14 mouse cellular contexts compared by ENCODE assay signal in genomic region chr12:32653096-32653495, GRCm38 (mm10).
DNase-seq lines count a peak whose midpoint lies in the region; ATAC-seq and TF ChIP-seq lines count a peak whose summit lies in the region.
"Had no signal": no experiment of that assay in that cellular context is flagged by ENCODE, and none has a peak within 500 bp of the region (broad histone marks: within the 10 kb centered on the region; RNA-seq: fewer than 3 reads in every experiment).

No protein-coding gene starts in this region.

- no peaks in the 10 kb centered on the region for H3K4me1 ChIP-seq in heart, adult 2 months (ENCODE audit: control insufficient read depth, insufficient read depth, low read length)
- H3K4me1 ChIP-seq in midbrain, postnatal 0 days (ENCODE audit: insufficient read depth, low read length), result no peaks in the 10 kb centered on the region
- H3K4me1 ChIP-seq in midbrain, embryonic 14.5 days (ENCODE audit: control insufficient read depth, insufficient read depth, low read length), result no peaks in the 10 kb centered on the region
- H3K4me1 ChIP-seq in neural tube, embryonic 15.5 days, result no peaks in the 10 kb centered on the region
- H3K4me1 ChIP-seq in midbrain, embryonic 11.5 days (ENCODE audit: control insufficient read depth, insufficient read depth, low read length), result no peaks in the 10 kb centered on the region

- whole genome bisulfite sequencing in heart, adult 2 months, result 94% methylated on average over 1 of the region's 1 CpGs
- WGBS in midbrain, postnatal 0 days, result 100% methylated on average over 1 of the region's 1 CpGs
- 94% methylated on average over 1 of the region's 1 CpGs for WGBS in midbrain, embryonic 14.5 days
- 97% methylated on average over 1 of the region's 1 CpGs for WGBS in neural tube, embryonic 15.5 days
- 95% methylated on average over 1 of the region's 1 CpGs for WGBS in midbrain, embryonic 11.5 days

- H3K36me3 ChIP-seq in heart, adult 2 months (ENCODE audit: control insufficient read depth, insufficient read depth, low read length), result no peaks in the 10 kb centered on the region
- no peaks in the 10 kb centered on the region for H3K36me3 ChIP-seq in midbrain, postnatal 0 days (ENCODE audit: insufficient read depth, low read length)
- H3K36me3 ChIP-seq in midbrain, embryonic 14.5 days (ENCODE audit: control insufficient read depth, insufficient read depth, low read length), result no peaks in the 10 kb centered on the region
- no peaks in the 10 kb centered on the region for H3K36me3 ChIP-seq in neural tube, embryonic 15.5 days
- no peaks in the 10 kb centered on the region for H3K36me3 ChIP-seq in midbrain, embryonic 11.5 days (ENCODE audit: control insufficient read depth, insufficient read depth, low read length)
- H3K36me3 ChIP-seq: limb, embryonic 13.5 days had no signal

- H3K9ac ChIP-seq in heart, adult 2 months (ENCODE audit: low read depth, low read length), result no peak overlapping the region
- H3K9ac ChIP-seq in midbrain, postnatal 0 days (replicated peaks; ENCODE audit: low read length, poor library complexity, severe bottlenecking), result no peak overlapping the region
- H3K9ac ChIP-seq in midbrain, embryonic 14.5 days (replicated peaks; ENCODE audit: low read length), result no peak overlapping the region
- no peak overlapping the region for H3K9ac ChIP-seq in neural tube, embryonic 15.5 days (replicated peaks)
- no peak overlapping the region for H3K9ac ChIP-seq in midbrain, embryonic 11.5 days (ENCODE audit: low read length)
- H3K9ac ChIP-seq: limb, embryonic 13.5 days had no signal

- no peaks in the 10 kb centered on the region for H3K79me2 ChIP-seq in heart, adult 2 months (replicated peaks; ENCODE audit: control insufficient read depth, insufficient read depth, low read length)

- DNase-seq in heart, adult 2 months, result no peak
- DNase-seq in heart, adult 11 months, result no peak
- no peak for DNase-seq in midbrain, postnatal 0 days (ENCODE audit: low spot score)
- DNase-seq in midbrain, embryonic 14.5 days, result no peak
- peak; percentile 56 for DNase-seq in thymus, postnatal 4 days
- no peak for DNase-seq in midbrain, embryonic 11.5 days (ENCODE audit: low spot score, missing footprints)
- DNase-seq: adrenal gland, adult 8-10 months; cerebellum, adult 11 months; heart, postnatal 14 days; layer of hippocampus, adult 9-11 months had no signal

- no peak overlapping the region for H3K4me3 ChIP-seq in heart, adult 2 months
- no peak overlapping the region for H3K4me3 ChIP-seq in midbrain, postnatal 0 days (ENCODE audit: low read depth, low read length)
- H3K4me3 ChIP-seq in midbrain, embryonic 14.5 days (replicated peaks; ENCODE audit: low read depth, low read length), result no peak overlapping the region
- no peak overlapping the region for H3K4me3 ChIP-seq in neural tube, embryonic 15.5 days (replicated peaks)
- H3K4me3 ChIP-seq in midbrain, embryonic 11.5 days (ENCODE audit: low read depth, low read length), result no peak overlapping the region
- H3K4me3 ChIP-seq: limb, embryonic 13.5 days; megakaryocyte, embryonic 14.5 days had no signal

- H3K4me2 ChIP-seq in midbrain, postnatal 0 days (ENCODE audit: low read depth, low read length, poor library complexity, severe bottlenecking), result no peak overlapping the region
- H3K4me2 ChIP-seq in midbrain, embryonic 14.5 days (ENCODE audit: low read length), result no peak overlapping the region
- no peak overlapping the region for H3K4me2 ChIP-seq in neural tube, embryonic 15.5 days
- no peak overlapping the region for H3K4me2 ChIP-seq in midbrain, embryonic 11.5 days
- H3K4me2 ChIP-seq: limb, embryonic 13.5 days had no signal

- TF ChIP-seq POLR2A in heart, adult 2 months (IDR thresholded peaks at IDR 0.05; ENCODE audit: insufficient read depth, low read depth, low read length), result no peak

- TF ChIP-seq EP300 in heart, adult 2 months (IDR thresholded peaks at IDR 0.05; ENCODE audit: insufficient read depth, low read depth, low read length), result no peak

- peak; percentile 38 for TF ChIP-seq CTCF in heart, adult 2 months (IDR thresholded peaks at IDR 0.05)
- TF ChIP-seq CTCF in midbrain, postnatal 0 days (IDR thresholded peaks at IDR 0.05), result peak; percentile 21; the same call in 1 of the 2 replicates

- intact Hi-C loops in heart, adult 2 months (cut with DNase I), result no loop called here

- ATAC-seq in midbrain, postnatal 0 days (ENCODE audit: low FRiP score), result no peak
- ATAC-seq in midbrain, embryonic 14.5 days (ENCODE audit: low FRiP score, low TSS enrichment), result no peak
- peak; percentile 48; the same call in 1 of the 2 replicates for ATAC-seq in granulocyte monocyte progenitor cell, adult 5-6 weeks (replicated peaks; ENCODE audit: poor library complexity, severe bottlenecking)
- no peak for ATAC-seq in neural tube, embryonic 15.5 days (ENCODE audit: low FRiP score)
- no peak for ATAC-seq in midbrain, embryonic 11.5 days (ENCODE audit: low FRiP score)

- H3K9me3 ChIP-seq in midbrain, postnatal 0 days (ENCODE audit: low read length), result no peaks in the 10 kb centered on the region
- H3K9me3 ChIP-seq in midbrain, embryonic 14.5 days (ENCODE audit: control insufficient read depth, low read length), result no peaks in the 10 kb centered on the region
- H3K9me3 ChIP-seq in neural tube, embryonic 15.5 days (replicated peaks), result no peaks in the 10 kb centered on the region
- H3K9me3 ChIP-seq in midbrain, embryonic 11.5 days (ENCODE audit: control insufficient read depth, low read length), result no peaks in the 10 kb centered on the region
- H3K9me3 ChIP-seq: limb, embryonic 13.5 days had no signal

- H3K27ac ChIP-seq in heart, adult 2 months, result no peak overlapping the region
- no peak overlapping the region for H3K27ac ChIP-seq in midbrain, postnatal 0 days (ENCODE audit: low read depth, low read length)
- no peak overlapping the region for H3K27ac ChIP-seq in midbrain, embryonic 14.5 days (replicated peaks; ENCODE audit: low read depth, low read length)
- H3K27ac ChIP-seq in neural tube, embryonic 15.5 days (replicated peaks), result no peak overlapping the region
- H3K27ac ChIP-seq in midbrain, embryonic 11.5 days (ENCODE audit: low read depth, low read length), result no peak overlapping the region
- H3K27ac ChIP-seq: limb, embryonic 13.5 days had no signal

- H3K27me3 ChIP-seq in heart, adult 2 months (ENCODE audit: control insufficient read depth, insufficient read depth, low read length), result no peaks in the 10 kb centered on the region
- H3K27me3 ChIP-seq in midbrain, postnatal 0 days (ENCODE audit: insufficient read depth, low read length), result no peaks in the 10 kb centered on the region
- no peaks in the 10 kb centered on the region for H3K27me3 ChIP-seq in midbrain, embryonic 14.5 days (ENCODE audit: control insufficient read depth, insufficient read depth, low read length)
- H3K27me3 ChIP-seq in neural tube, embryonic 15.5 days (replicated peaks), result no peaks in the 10 kb centered on the region
- H3K27me3 ChIP-seq in midbrain, embryonic 11.5 days (ENCODE audit: control insufficient read depth, insufficient read depth, low read length), result no peaks in the 10 kb centered on the region
- H3K27me3 ChIP-seq: limb, embryonic 13.5 days; megakaryocyte, embryonic 14.5 days had no signal
